Mouse (Mus musculus): ENCODE measurements around the gene Atxn1. TPM values are rescaled to one million over a fixed set of nuclear protein-coding genes. Genes with fewer than 3 reads are reported as not detected.
A peak's percentile ranks its signal among the peaks of the same experiment; 100 is the strongest.

Atxn1 gene
- total and polyA plus RNA-seq, 2 experiments from 2014 or later, result 8.6 to 44.6 TPM

DNA sequence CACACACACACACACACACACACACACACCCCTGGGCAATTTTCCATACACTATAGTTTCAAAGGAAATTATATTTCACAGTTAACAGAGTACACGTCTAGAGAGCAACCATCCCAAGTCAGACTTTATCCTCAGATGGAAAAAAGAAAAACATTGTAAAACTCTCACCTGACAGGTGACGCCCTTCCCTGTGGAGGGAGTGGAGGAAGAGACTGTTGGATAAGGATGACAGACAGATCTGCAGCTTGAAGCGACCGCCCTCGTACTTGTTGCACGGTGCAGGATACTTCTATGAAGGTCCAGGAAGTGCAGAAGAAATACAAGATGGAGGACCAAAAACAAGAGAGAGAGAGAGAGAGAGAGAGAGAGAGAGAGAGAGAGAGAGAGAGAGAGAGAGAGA, 8.5 kb downstream of the Atxn1 start:
- 90% methylated on average over 6 of the region's 6 CpGs for WGBS
- H3K9ac ChIP-seq (replicated peaks; ENCODE audit: low read length), result no peak overlapping the region
- no peaks in the 10 kb centered on the region for H3K36me3 ChIP-seq (ENCODE audit: insufficient read depth, low read length)
- no peaks in the 10 kb centered on the region for H3K9me3 ChIP-seq (ENCODE audit: low read length)
- H3K4me2 ChIP-seq (ENCODE audit: low read depth, low read length), result no peak overlapping the region
- no peak overlapping the region for H3K27ac ChIP-seq
- ATAC-seq (no peak), DNase-seq (ENCODE audit: low spot score) (no peak)
- H3K4me3 ChIP-seq (ENCODE audit: low read length), result no peak overlapping the region
- 0 out of 2 replicates have a peak, but pooled peaks cover 6% of the 10 kb centered on the region for H3K4me1 ChIP-seq (ENCODE audit: insufficient read depth, low read length)
- TF ChIP-seq CTCF (IDR thresholded peaks at IDR 0.05; ENCODE audit: low read depth), result no peak
- no peaks in the 10 kb centered on the region for H3K27me3 ChIP-seq (ENCODE audit: insufficient read depth, low read length)

DNA sequence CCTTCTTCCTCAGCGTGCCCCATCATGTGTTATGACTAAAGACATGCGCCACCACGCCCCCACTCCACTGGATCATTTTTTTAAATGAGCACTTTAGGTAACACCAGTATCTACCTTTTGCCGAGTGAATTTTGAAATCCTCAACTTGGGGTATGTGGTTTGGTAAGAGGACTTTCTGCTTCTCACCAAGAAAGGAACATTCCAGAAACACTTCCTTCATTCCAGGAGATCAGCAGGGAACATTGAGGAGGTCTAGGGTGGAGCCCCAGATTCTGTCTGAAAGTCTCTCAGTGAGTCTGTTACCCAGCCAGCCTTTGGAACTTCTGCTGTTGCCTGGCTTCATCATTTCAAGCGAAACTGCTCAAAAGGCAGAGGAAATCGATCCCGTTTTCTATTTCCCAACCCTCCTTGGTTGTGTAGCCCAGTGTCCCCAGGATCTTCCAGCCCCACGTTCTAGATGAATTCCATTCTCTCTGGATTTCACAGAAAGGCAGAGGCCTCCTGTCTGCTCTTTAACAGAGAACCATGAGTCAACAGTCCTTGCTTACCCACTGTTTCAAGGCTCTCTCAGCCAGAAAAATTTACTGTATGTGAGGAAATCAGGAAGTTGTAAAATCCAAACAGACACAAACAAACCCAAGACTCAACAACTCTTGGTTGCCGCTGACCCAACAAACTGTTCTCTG, 9.3 kb downstream of the Atxn1 start:
- H3K4me2 ChIP-seq (ENCODE audit: low read depth, low read length), result no peak overlapping the region
- H3K9ac ChIP-seq (replicated peaks; ENCODE audit: low read length), result no peak overlapping the region
- H3K4me1 ChIP-seq (ENCODE audit: insufficient read depth, low read length), result no peaks in the 10 kb centered on the region
- DNase-seq (ENCODE audit: low spot score) (no peak), ATAC-seq (no peak)
- H3K9me3 ChIP-seq (ENCODE audit: low read length), result no peaks in the 10 kb centered on the region
- no peak overlapping the region for H3K4me3 ChIP-seq (ENCODE audit: low read length)
- no peak for TF ChIP-seq CTCF (IDR thresholded peaks at IDR 0.05; ENCODE audit: low read depth)
- no peaks in the 10 kb centered on the region for H3K27me3 ChIP-seq (ENCODE audit: insufficient read depth, low read length)
- WGBS, result 85% methylated on average over 9 of the region's 9 CpGs
- no peak overlapping the region for H3K27ac ChIP-seq
- no peaks in the 10 kb centered on the region for H3K36me3 ChIP-seq (ENCODE audit: insufficient read depth, low read length)

DNA sequence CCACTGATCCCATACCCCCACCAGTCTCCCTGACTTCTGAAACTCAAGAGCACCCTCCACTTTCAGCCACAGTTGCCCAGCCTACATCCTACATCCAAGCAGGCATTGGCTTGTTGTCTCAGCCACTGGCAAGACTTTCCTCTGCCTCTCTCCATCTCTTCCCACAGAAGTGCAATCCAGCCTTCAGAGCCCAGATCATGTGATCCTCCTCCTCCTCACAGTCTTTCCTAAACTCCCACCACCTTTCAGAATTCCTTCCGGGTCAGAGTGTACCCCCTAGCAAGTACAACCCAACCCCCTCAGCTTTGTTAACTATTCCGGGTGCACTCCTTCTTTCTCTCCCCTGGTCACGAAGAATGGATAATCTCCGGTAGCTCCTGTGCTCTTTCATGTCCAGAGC, 11.7 kb downstream of the Atxn1 start:
- no peak overlapping the region for H3K27ac ChIP-seq
- no peaks in the 10 kb centered on the region for H3K36me3 ChIP-seq (ENCODE audit: insufficient read depth, low read length)
- no peak for DNase-seq (ENCODE audit: low spot score)
- no peak for TF ChIP-seq CTCF (IDR thresholded peaks at IDR 0.05; ENCODE audit: low read depth)
- H3K9ac ChIP-seq (replicated peaks; ENCODE audit: low read length), result no peak overlapping the region
- no peaks in the 10 kb centered on the region for H3K9me3 ChIP-seq (ENCODE audit: low read length)
- H3K4me2 ChIP-seq (ENCODE audit: low read depth, low read length), result no peak overlapping the region
- H3K4me3 ChIP-seq (ENCODE audit: low read length), result no peak overlapping the region
- no peak for ATAC-seq
- no peaks in the 10 kb centered on the region for H3K27me3 ChIP-seq (ENCODE audit: insufficient read depth, low read length)
- 74% methylated on average over 4 of the region's 4 CpGs for WGBS
- H3K4me1 ChIP-seq (ENCODE audit: insufficient read depth, low read length), result no peaks in the 10 kb centered on the region

DNA sequence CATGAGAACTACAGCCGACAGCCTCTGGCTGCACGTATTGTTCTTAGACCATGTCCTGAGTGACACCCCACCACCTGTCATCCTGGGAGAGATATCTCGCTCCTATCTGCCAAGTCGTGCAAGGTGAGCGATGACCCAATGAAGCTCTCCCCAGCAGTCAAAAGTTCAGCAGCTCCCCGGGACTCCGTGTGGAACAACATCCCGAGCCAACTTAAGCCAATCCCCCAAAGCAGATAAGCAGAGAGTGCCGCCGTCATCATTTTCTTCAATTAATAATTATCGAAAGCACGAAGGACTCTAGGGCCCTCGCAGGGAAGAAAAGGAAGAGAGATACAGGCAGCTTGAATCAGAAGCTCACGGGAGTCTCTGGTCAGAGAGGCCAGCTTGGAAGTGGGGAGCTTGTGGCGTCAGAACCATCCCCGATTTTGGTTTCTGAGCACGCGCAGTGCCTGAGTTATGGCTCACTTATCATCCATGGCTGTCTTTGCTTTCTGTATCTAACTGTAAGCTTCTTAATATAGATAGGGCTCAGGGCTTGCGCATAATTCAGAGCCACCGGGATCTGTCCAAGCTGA, 13.7 kb downstream of the Atxn1 start:
- Histone ChIP-seq H3K4me2 (ENCODE audit: low read depth, low read length) (no peak overlapping the region), H3K9me3 (ENCODE audit: low read length) (no peaks in the 10 kb centered on the region), H3K4me1 (ENCODE audit: insufficient read depth, low read length) (no peaks in the 10 kb centered on the region), H3K4me3 (ENCODE audit: low read length) (no peak overlapping the region), H3K27ac (no peak overlapping the region), H3K9ac (replicated peaks; ENCODE audit: low read length) (no peak overlapping the region), H3K27me3 (ENCODE audit: insufficient read depth, low read length) (no peaks in the 10 kb centered on the region), H3K36me3 (ENCODE audit: insufficient read depth, low read length) (no peaks in the 10 kb centered on the region)
- ATAC-seq, result no peak
- no peak for DNase-seq (ENCODE audit: low spot score)
- no peak for TF ChIP-seq CTCF (IDR thresholded peaks at IDR 0.05; ENCODE audit: low read depth)
- 72% methylated on average over 20 of the region's 20 CpGs for WGBS

DNA sequence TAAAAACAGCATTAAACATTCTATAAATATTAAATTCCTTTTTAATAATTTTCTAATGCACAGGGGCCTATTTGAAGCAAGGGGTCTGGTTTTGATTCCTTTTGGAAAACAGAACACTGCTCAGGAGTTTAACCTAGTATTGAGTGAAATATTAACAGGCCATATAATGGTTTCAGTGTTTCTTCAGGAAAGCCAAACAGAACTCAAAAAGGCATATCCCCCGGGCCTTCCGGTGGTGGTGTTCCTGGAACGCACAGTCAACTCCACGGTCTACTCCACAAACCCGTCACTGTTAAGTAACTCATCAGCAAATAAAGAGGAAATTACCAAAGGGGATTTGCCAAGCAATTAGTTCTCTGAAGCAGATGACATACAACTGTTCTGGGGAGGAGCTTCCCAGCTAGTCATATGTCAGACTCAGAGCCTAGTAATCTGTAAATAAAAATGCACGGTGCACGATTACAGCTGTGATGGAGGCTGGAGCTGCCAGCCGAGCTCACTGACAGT, 14.4 kb downstream of the Atxn1 start:
- Histone ChIP-seq H3K36me3 (ENCODE audit: insufficient read depth, low read length) (no peaks in the 10 kb centered on the region), H3K27me3 (ENCODE audit: insufficient read depth, low read length) (no peaks in the 10 kb centered on the region), H3K4me3 (ENCODE audit: low read length) (no peak overlapping the region), H3K9ac (replicated peaks; ENCODE audit: low read length) (no peak overlapping the region), H3K9me3 (ENCODE audit: low read length) (no peaks in the 10 kb centered on the region), H3K4me1 (ENCODE audit: insufficient read depth, low read length) (no peaks in the 10 kb centered on the region), H3K4me2 (ENCODE audit: low read depth, low read length) (no peak overlapping the region), H3K27ac (no peak overlapping the region)
- DNase-seq (ENCODE audit: low spot score) (peak; percentile 36), ATAC-seq (0 out of 2 replicates have a peak, but pooled peaks have one; percentile 58)
- TF ChIP-seq CTCF (IDR thresholded peaks at IDR 0.05; ENCODE audit: low read depth), result no peak
- 33% methylated on average over 8 of the region's 8 CpGs for whole genome bisulfite sequencing

DNA sequence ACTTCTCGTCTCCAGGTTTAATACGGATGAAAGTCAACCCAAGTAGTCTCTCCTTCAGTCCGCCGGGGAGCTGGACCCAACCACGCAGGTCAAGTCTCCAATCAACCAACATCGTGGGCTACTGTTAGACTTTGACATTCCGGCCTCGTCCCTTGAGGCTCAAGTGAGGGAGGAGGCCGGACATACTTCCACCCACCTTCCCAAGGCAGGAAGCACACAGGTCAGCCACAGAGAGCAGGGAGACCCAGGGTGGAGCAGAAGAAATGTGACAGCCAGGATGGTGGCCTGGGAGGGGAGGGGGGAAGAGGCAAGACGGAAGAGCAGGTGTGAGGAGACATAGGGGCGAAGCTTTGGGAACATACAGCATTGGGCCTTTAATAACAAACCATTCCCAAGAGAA, 18.7 kb downstream of the Atxn1 start:
- no peaks in the 10 kb centered on the region for H3K9me3 ChIP-seq (ENCODE audit: low read length)
- no peak overlapping the region for H3K4me2 ChIP-seq (ENCODE audit: low read depth, low read length)
- H3K36me3 ChIP-seq (ENCODE audit: insufficient read depth, low read length), result no peaks in the 10 kb centered on the region
- no peak for TF ChIP-seq CTCF (IDR thresholded peaks at IDR 0.05; ENCODE audit: low read depth)
- ATAC-seq (no peak), DNase-seq (ENCODE audit: low spot score) (no peak)
- no peaks in the 10 kb centered on the region for H3K4me1 ChIP-seq (ENCODE audit: insufficient read depth, low read length)
- WGBS, result 95% methylated on average over 11 of the region's 11 CpGs
- H3K4me3 ChIP-seq (ENCODE audit: low read length), result no peak overlapping the region
- no peaks in the 10 kb centered on the region for H3K27me3 ChIP-seq (ENCODE audit: insufficient read depth, low read length)
- no peak overlapping the region for H3K9ac ChIP-seq (replicated peaks; ENCODE audit: low read length)
- no peak overlapping the region for H3K27ac ChIP-seq

DNA sequence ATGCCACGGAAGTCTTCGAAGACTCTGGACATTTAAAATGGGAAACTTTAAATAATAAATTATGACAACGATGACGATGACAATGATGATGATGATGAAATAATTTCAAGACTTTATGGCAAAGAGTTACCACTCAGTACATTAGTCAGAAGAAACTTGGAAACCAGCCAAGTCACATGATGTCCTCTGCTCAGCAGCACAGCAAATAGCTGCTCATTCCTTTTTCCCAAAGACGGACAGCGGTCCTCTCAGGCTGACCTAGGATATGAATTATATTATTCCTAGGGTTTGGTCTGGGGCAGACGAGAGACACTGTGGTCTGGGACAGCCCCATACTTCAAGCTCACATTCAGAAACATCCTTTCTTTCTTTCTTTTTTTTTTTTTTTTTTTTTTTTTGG, 22.5 kb downstream of the Atxn1 start:
- Histone ChIP-seq H3K9me3 (ENCODE audit: low read length) (no peaks in the 10 kb centered on the region), H3K27me3 (ENCODE audit: insufficient read depth, low read length) (no peaks in the 10 kb centered on the region), H3K4me2 (ENCODE audit: low read depth, low read length) (no peak overlapping the region), H3K9ac (replicated peaks; ENCODE audit: low read length) (no peak overlapping the region), H3K36me3 (ENCODE audit: insufficient read depth, low read length) (no peaks in the 10 kb centered on the region), H3K4me1 (ENCODE audit: insufficient read depth, low read length) (no peaks in the 10 kb centered on the region), H3K4me3 (ENCODE audit: low read length) (no peak overlapping the region), H3K27ac (no peak overlapping the region)
- WGBS, result 85% methylated on average over 7 of the region's 7 CpGs
- peak; percentile 25 for DNase-seq (ENCODE audit: low spot score)
- TF ChIP-seq CTCF (IDR thresholded peaks at IDR 0.05; ENCODE audit: low read depth), result no peak
- no peak for ATAC-seq

Data from hindbrain, postnatal 0 days (tissue).